Mouse (Mus musculus) testis, adult 2 months (tissue): Measurements from ENCODE around the gene Cadps. TPM values are rescaled to one million over a fixed set of nuclear protein-coding genes. Genes with fewer than 3 reads are reported as not detected.

Experiments
- H3K27ac ChIP-seq: fragments of 200-500 bp; 2 replicates; pipeline ENCODE4 v1.5.1; 2012; ENCODE audit warnings: low read depth, low read length; ENCODE audit not compliant: control insufficient read depth, insufficient read depth
- H3K27me3 ChIP-seq: fragments of 200-500 bp; 2 replicates; pipeline ENCODE4 v1.6.1; 2012; ENCODE audit warnings: mild to moderate bottlenecking, low read length, moderate library complexity; ENCODE audit not compliant: control insufficient read depth, insufficient read depth
- H3K36me3 ChIP-seq: fragments of 200-500 bp; 2 replicates; pipeline ENCODE4 v1.6.1; 2012; ENCODE audit warnings: mild to moderate bottlenecking, low read length; ENCODE audit not compliant: control insufficient read depth, insufficient read depth
- H3K4me1 ChIP-seq: fragments of 200-500 bp; 2 replicates; pipeline ENCODE4 v1.6.1; 2012; ENCODE audit warnings: low read length; ENCODE audit not compliant: control insufficient read depth, insufficient read depth
- H3K4me3 ChIP-seq: fragments of 200-500 bp; 2 replicates; pipeline ENCODE4 v1.5.1; 2012; ENCODE audit warnings: low read depth, mild to moderate bottlenecking, low read length, moderate library complexity, mixed read lengths; ENCODE audit not compliant: control insufficient read depth
- CTCF ChIP-seq: fragments of 200-500 bp; IDR thresholded peaks from 2 replicates; pipeline ENCODE4 v1.5.1; 2012; ENCODE audit warnings: low read depth, mild to moderate bottlenecking, inconsistent platforms, low read length, moderate library complexity; ENCODE audit not compliant: control insufficient read depth, insufficient read depth, insufficient replicate concordance
- POLR2A ChIP-seq: fragments of 200-500 bp; IDR thresholded peaks from 2 replicates; pipeline ENCODE4 v1.6.1; 2012; ENCODE audit warnings: low read depth, mild to moderate bottlenecking, inconsistent platforms, low read length, moderate library complexity; ENCODE audit not compliant: control insufficient read depth
- polyA plus RNA-seq: library from polyadenylated mRNA; depleted of rRNA; stranded (reverse); fragments of >200 nt; gene quantifications from 2 replicates; pipeline ENCODE4 v1.2.3, GENCODE M21; 2012

Cadps gene
- polyA plus RNA-seq, 1 experiment, result 1.5 TPM

GRCm38 (mm10) chr14:12448883-12449282 is 374.0 kb downstream of the Cadps start:
- Histone ChIP-seq H3K27me3 (no peaks in the 10 kb centered on the region), H3K36me3 (no peaks in the 10 kb centered on the region), H3K4me1 (no peaks in the 10 kb centered on the region), H3K27ac (no peak overlapping the region), H3K4me3 (no peak overlapping the region)
- TF ChIP-seq POLR2A (no peak), CTCF (no peak)

GRCm38 (mm10) chr14:12441019-12441418 is 381.9 kb downstream of the Cadps start:
- no peaks in the 10 kb centered on the region for H3K4me1 ChIP-seq
- H3K27ac ChIP-seq, result no peak overlapping the region
- no peaks in the 10 kb centered on the region for H3K27me3 ChIP-seq
- TF ChIP-seq POLR2A, result no peak
- no peak for TF ChIP-seq CTCF
- no peaks in the 10 kb centered on the region for H3K36me3 ChIP-seq
- no peak overlapping the region for H3K4me3 ChIP-seq

GRCm38 (mm10) chr14:12437976-12438375 is 384.9 kb downstream of the Cadps start:
- Histone ChIP-seq H3K27ac (no peak overlapping the region), H3K27me3 (no peaks in the 10 kb centered on the region), H3K36me3 (no peaks in the 10 kb centered on the region), H3K4me3 (no peak overlapping the region), H3K4me1 (no peaks in the 10 kb centered on the region)
- TF ChIP-seq CTCF, result no peak
- TF ChIP-seq POLR2A, result no peak

GRCm38 (mm10) chr14:12437422-12437821 is 385.5 kb downstream of the Cadps start:
- no peaks in the 10 kb centered on the region for H3K36me3 ChIP-seq
- no peak overlapping the region for H3K4me3 ChIP-seq
- TF ChIP-seq CTCF (no peak), POLR2A (no peak)
- H3K27ac ChIP-seq, result no peak overlapping the region
- H3K27me3 ChIP-seq, result no peaks in the 10 kb centered on the region
- H3K4me1 ChIP-seq, result no peaks in the 10 kb centered on the region

GRCm38 (mm10) chr14:12436903-12437368 is 385.9 kb downstream of the Cadps start:
- H3K36me3 ChIP-seq, result no peaks in the 10 kb centered on the region
- no peak for TF ChIP-seq POLR2A
- no peak for TF ChIP-seq CTCF
- H3K4me1 ChIP-seq, result no peaks in the 10 kb centered on the region
- H3K27ac ChIP-seq, result no peak overlapping the region
- H3K27me3 ChIP-seq, result no peaks in the 10 kb centered on the region
- H3K4me3 ChIP-seq, result no peak overlapping the region

- Histone ChIP-seq H3K36me3 (no peaks in the 10 kb centered on the region), H3K4me3 (no peak overlapping the region), H3K27me3 (no peaks in the 10 kb centered on the region), H3K4me1 (no peaks in the 10 kb centered on the region), H3K27ac (no peak overlapping the region)
- TF ChIP-seq POLR2A (no peak), CTCF (no peak)
These were observed 394.7 kb downstream of the Cadps start for GRCm38 (mm10) chr14:12428021-12428654.

GRCm38 (mm10) chr14:12425311-12425710 is 397.6 kb downstream of the Cadps start:
- no peak overlapping the region for H3K4me3 ChIP-seq
- H3K4me1 ChIP-seq, result no peaks in the 10 kb centered on the region
- H3K27ac ChIP-seq, result no peak overlapping the region
- TF ChIP-seq POLR2A, result no peak
- TF ChIP-seq CTCF, result no peak
- no peaks in the 10 kb centered on the region for H3K36me3 ChIP-seq
- H3K27me3 ChIP-seq, result no peaks in the 10 kb centered on the region
